Mouse (Mus musculus) hindbrain, postnatal 0 days (tissue): ENCODE results near the gene Fra10ac1. TPM values are rescaled to one million over a fixed set of nuclear protein-coding genes. Genes with fewer than 3 reads are reported as not detected.

ENCODE experiments used
- ATAC-seq: fragments of 200-750 bp; cut with Nextera tagmentation; 2 replicates; pipeline ENCODE4 v1.8.0; 2017; ENCODE audit warnings: mild to moderate bottlenecking, moderate TSS enrichment, moderate library complexity
- DNase-seq: peaks from one replicate; pipeline ENCODE4 v3.0.0-alpha.2; 2015; ENCODE audit warnings: low spot score
- H3K27ac ChIP-seq: fragments of 300-500 bp; sonication (generic); 2 replicates; pipeline ENCODE4 v1.5.1; 2014; ENCODE audit warnings: mild to moderate bottlenecking
- H3K27me3 ChIP-seq: fragments of 300-500 bp; sonication (generic); 2 replicates; pipeline ENCODE4 v1.6.1; 2014; ENCODE audit warnings: low read length, mixed read lengths; ENCODE audit not compliant: insufficient read depth
- H3K36me3 ChIP-seq: fragments of 300-500 bp; sonication (generic); 2 replicates; pipeline ENCODE4 v1.6.1; 2014; ENCODE audit warnings: low read length, mixed read lengths; ENCODE audit not compliant: insufficient read depth
- H3K4me1 ChIP-seq: fragments of 300-500 bp; sonication (generic); 2 replicates; pipeline ENCODE4 v1.6.1; 2014; ENCODE audit warnings: antibody characterized with exemption, low read length, mixed read lengths; ENCODE audit not compliant: insufficient read depth
- H3K4me2 ChIP-seq: fragments of 300-500 bp; sonication (generic); 2 replicates; pipeline ENCODE4 v1.6.1; 2014; ENCODE audit warnings: low read depth, mild to moderate bottlenecking, low read length, moderate library complexity, mixed read lengths
- H3K4me3 ChIP-seq: fragments of 300-500 bp; sonication (generic); 2 replicates; pipeline ENCODE4 v1.5.1; 2014; ENCODE audit warnings: low read length
- H3K9ac ChIP-seq: fragments of 300-500 bp; sonication (generic); replicated peaks from 2 replicates; pipeline ENCODE4 v1.6.1; 2014; ENCODE audit warnings: mild to moderate bottlenecking, low read length, moderate library complexity, mixed read lengths
- H3K9me3 ChIP-seq: fragments of 300-500 bp; sonication (generic); 2 replicates; pipeline ENCODE4 v1.6.1; 2016; ENCODE audit warnings: low read length, mixed read lengths
- CTCF ChIP-seq: IDR thresholded peaks from 2 replicates; pipeline ENCODE4 v1.5.1; 2016; ENCODE audit warnings: antibody characterized with exemption, control low read depth, low read depth
- WGBS: fragments of 180-500 bp; shearing (Covaris S2); extraction: QIAGEN DNeasy Blood & Tissue Kit; methylation state at CpG from one replicate; pipeline ENCODE4 v1.1.7; 2014; 5-methylcytosine and 5-hydroxymethylcytosine counted together
- polyA plus RNA-seq: library from polyadenylated mRNA; unstranded; fragments of >200 nt; fragmentation: Nextera tagmentation; extraction: Ambion mirVana; gene quantifications from 2 replicates; pipeline ENCODE4 v1.2.1, GENCODE M21; 2015
- total RNA-seq: library from RNA; depleted of rRNA; stranded (reverse); fragments of >200 nt; gene quantifications from 2 replicates; pipeline ENCODE4 v1.2.3, GENCODE M21; 2014

The Fra10ac1 gene
- total and polyA plus RNA-seq, 2 experiments from 2014 or later = 3.4 to 30.9 TPM

- H3K4me1 ChIP-seq = peaks cover 8% of the 10 kb centered on the region; the same call in 1 of the 2 replicates
- no peak overlapping the region for H3K9ac ChIP-seq
- H3K4me3 ChIP-seq = no peak overlapping the region
- H3K27ac ChIP-seq = peak overlapping the region; percentile 41; the same call in 1 of the 2 replicates
- H3K9me3 ChIP-seq = no peaks in the 10 kb centered on the region
- H3K27me3 ChIP-seq = no peaks in the 10 kb centered on the region
- DNase-seq (peak; percentile 46), ATAC-seq (no peak)
- no peaks in the 10 kb centered on the region for H3K36me3 ChIP-seq
- TF ChIP-seq CTCF = no peak
- H3K4me2 ChIP-seq = no peak overlapping the region
- 41% methylated on average over 10 of the region's 10 CpGs for WGBS
These were observed 21.6 kb upstream of the Fra10ac1 start for GRCm38 (mm10) chr19:38245361-38246176.

DNA sequence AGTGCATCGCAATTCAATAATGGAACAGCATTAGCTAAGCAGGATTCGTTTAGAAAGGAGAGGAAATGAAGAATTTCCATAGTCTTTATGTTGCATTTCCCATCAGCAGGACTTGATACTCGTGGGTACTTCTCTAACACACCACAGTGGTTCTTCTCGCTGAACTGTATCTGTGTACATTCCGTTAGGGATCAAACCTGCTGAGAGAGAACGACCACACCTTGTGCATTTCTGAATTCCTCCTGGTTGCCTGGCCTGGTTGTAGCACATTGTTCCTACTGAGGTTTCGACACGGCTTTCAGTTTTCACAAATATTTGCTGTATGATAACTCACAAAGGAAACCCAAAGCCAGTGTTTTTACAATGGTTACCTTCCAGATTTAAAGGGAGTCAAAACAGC lies 20.8 kb upstream of the Fra10ac1 start:
- Histone ChIP-seq H3K9me3 (no peaks in the 10 kb centered on the region), H3K27ac (peak overlapping the region; percentile 41; the same call in 1 of the 2 replicates), H3K9ac (no peak overlapping the region), H3K27me3 (no peaks in the 10 kb centered on the region), H3K4me1 (peaks cover 8% of the 10 kb centered on the region; the same call in 1 of the 2 replicates), H3K36me3 (no peaks in the 10 kb centered on the region), H3K4me2 (no peak overlapping the region), H3K4me3 (no peak overlapping the region)
- no peak for DNase-seq
- ATAC-seq = no peak
- no peak for TF ChIP-seq CTCF
- 57% methylated on average over 8 of the region's 8 CpGs for WGBS

GRCm38 (mm10) chr19:38242314-38242852 lies 18.4 kb upstream of the Fra10ac1 start:
- ATAC-seq (no peak), DNase-seq (no peak)
- Histone ChIP-seq H3K9me3 (no peaks in the 10 kb centered on the region), H3K4me1 (peaks cover 15% of the 10 kb centered on the region), H3K4me2 (no peak overlapping the region), H3K27ac (no peak overlapping the region), H3K27me3 (no peaks in the 10 kb centered on the region), H3K4me3 (no peak overlapping the region), H3K36me3 (no peaks in the 10 kb centered on the region), H3K9ac (no peak overlapping the region)
- TF ChIP-seq CTCF = no peak
- WGBS = 91% methylated on average over 8 of the region's 8 CpGs

GRCm38 (mm10) chr19:38238213-38238951 lies 14.4 kb upstream of the Fra10ac1 start:
- Histone ChIP-seq H3K4me3 (no peak overlapping the region), H3K9ac (no peak overlapping the region), H3K4me1 (peaks cover 8% of the 10 kb centered on the region), H3K27me3 (no peaks in the 10 kb centered on the region), H3K27ac (peak overlapping the region; percentile 59), H3K9me3 (no peaks in the 10 kb centered on the region), H3K4me2 (peak overlapping the region; percentile 11; the same call in 1 of the 2 replicates), H3K36me3 (no peaks in the 10 kb centered on the region)
- no peak for TF ChIP-seq CTCF
- DNase-seq = peak; percentile 62
- 39% methylated on average over 12 of the region's 12 CpGs for WGBS
- ATAC-seq = peak; percentile 79

DNA sequence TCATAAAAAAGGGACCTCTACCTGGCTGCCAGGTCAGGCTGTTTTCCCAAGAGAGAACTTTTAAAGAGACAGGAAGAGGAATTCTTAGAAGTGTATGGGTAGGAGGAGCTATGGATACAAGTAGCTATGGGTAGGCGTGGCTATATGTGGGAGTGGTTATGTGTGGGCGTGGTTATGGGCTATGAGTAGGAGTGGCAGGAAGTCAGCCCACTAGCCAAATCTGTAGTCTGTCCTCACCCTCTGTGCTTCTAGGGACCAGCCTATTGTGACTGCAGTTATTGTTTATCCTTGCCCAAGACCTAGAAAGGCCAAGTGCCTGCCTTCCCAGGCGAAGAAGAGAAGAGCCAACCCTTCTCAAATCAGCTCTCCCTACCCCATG lies 13.9 kb upstream of the Fra10ac1 start:
- WGBS = 39% methylated on average over 3 of the region's 3 CpGs
- no peak overlapping the region for H3K9ac ChIP-seq
- no peak overlapping the region for H3K4me3 ChIP-seq
- peak; percentile 30 for DNase-seq
- H3K4me1 ChIP-seq = peaks cover 8% of the 10 kb centered on the region
- H3K4me2 ChIP-seq = no peak overlapping the region
- TF ChIP-seq CTCF = no peak
- peak overlapping the region; percentile 59 for H3K27ac ChIP-seq
- H3K27me3 ChIP-seq = no peaks in the 10 kb centered on the region
- no peaks in the 10 kb centered on the region for H3K36me3 ChIP-seq
- ATAC-seq = peak; percentile 78
- no peaks in the 10 kb centered on the region for H3K9me3 ChIP-seq

DNA sequence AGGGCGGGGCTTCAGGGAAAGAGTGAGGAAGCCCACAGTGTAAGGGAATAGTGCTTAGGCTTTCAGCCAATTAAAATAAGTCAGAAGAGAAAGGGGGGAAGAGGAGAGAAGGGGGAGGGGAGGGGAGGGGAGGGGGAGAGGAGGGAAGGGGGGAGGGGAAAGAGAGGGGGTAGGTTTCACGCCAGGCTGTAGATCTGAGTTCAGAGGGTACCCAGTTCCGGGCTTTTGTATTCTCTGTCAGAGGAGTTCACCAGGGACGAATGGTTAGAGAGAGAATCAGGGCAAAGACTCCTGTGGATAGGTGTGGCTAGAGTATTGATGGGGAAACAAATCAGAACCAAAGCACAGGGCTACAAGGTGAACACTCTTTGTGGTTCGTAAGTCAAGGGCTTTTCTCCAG lies 12.6 kb upstream of the Fra10ac1 start:
- no peak for TF ChIP-seq CTCF
- ATAC-seq = no peak
- DNase-seq = no peak
- Histone ChIP-seq H3K36me3 (no peaks in the 10 kb centered on the region), H3K9me3 (no peaks in the 10 kb centered on the region), H3K4me2 (no peak overlapping the region), H3K27ac (no peak overlapping the region), H3K27me3 (no peaks in the 10 kb centered on the region), H3K4me3 (no peak overlapping the region), H3K9ac (no peak overlapping the region), H3K4me1 (peaks cover 8% of the 10 kb centered on the region)
- 47% methylated on average over 5 of the region's 5 CpGs for WGBS
